Mouse (Mus musculus) lung, postnatal 0 days (tissue): ENCODE measurements around the gene Dhodh.

Source experiments
- CTCF ChIP-seq: IDR thresholded peaks from 2 replicates; pipeline ENCODE4 v1.5.1; 2016; ENCODE audit warnings: antibody characterized with exemption, mild to moderate bottlenecking
- EP300 ChIP-seq: IDR thresholded peaks from 2 replicates; pipeline ENCODE4 v1.6.1; 2016; ENCODE audit warnings: antibody characterized with exemption, mild to moderate bottlenecking, control low read depth

DNA sequence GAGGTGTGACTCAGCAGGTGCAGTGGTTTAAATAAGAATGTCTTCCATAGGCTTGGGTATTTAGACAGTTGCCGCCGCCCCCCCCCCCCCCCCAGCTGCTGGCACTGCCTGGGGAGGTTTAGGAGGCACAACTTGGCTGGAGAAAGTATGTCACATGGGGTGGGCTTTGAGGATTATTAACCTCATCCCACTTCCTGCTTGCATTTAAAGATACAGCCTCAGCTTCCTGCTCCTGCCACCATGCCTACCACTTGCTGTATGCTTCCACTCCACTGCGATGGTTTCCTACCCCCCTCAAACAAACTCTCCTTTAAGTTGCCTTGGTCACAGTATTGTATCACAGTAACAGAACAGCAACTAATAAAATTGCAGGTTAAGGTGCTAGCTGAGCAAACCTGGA lies 64.4 kb downstream of the Dhodh start:
- TF ChIP-seq CTCF (no peak), EP300 (no peak)
